Mouse (Mus musculus) MEL (cell line): ENCODE measurements around the gene Zfp36l1. TPM values are rescaled to one million over a fixed set of nuclear protein-coding genes. Genes with fewer than 3 reads are reported as not detected.

ENCODE experiments used
- DNase-seq: peaks from one replicate; pipeline ENCODE4 v3.0.0; 2011; ENCODE audit warnings: low read depth, low spot score
- H3K27ac ChIP-seq: 2 replicates; pipeline ENCODE4 v1.5.1; 2012; ENCODE audit warnings: low read depth, mild to moderate bottlenecking, control low read depth, low read length, moderate library complexity; ENCODE audit not compliant: control insufficient read depth
- H3K27me3 ChIP-seq, 2 experiments: fragments of 150-350 bp in 1 of 2; sonication (generic) in 1 of 2; 2 replicates each; pipeline ENCODE4 v1.6.1; 2012; ENCODE audit warnings: low read length in 2 of 2, mild to moderate bottlenecking in 2 of 2, improper control_type of control experiment in 1 of 2, moderate library complexity in 1 of 2; ENCODE audit not compliant: insufficient read depth in 2 of 2, control insufficient read depth in 1 of 2
- H3K36me3 ChIP-seq, 2 experiments: 2 replicates each; pipeline ENCODE4 v1.6.1; 2012 to 2014; ENCODE audit warnings: low read length in 2 of 2, improper control_type of control experiment in 1 of 2, inconsistent platforms in 1 of 2, mild to moderate bottlenecking in 1 of 2; ENCODE audit not compliant: insufficient read depth in 2 of 2, control insufficient read depth in 1 of 2
- H3K4me1 ChIP-seq, 2 experiments: fragments of 150-350 bp in 1 of 2; sonication (generic) in 1 of 2; 2 replicates each; pipeline ENCODE4 v1.6.1; 2012; ENCODE audit warnings: low read length in 2 of 2, improper control_type of control experiment in 1 of 2, mild to moderate bottlenecking in 1 of 2; ENCODE audit not compliant: insufficient read depth in 2 of 2, control insufficient read depth in 1 of 2
- H3K4me3 ChIP-seq, 2 experiments: fragments of 150-350 bp in 1 of 2; sonication (generic) in 1 of 2; 2 replicates each; pipeline ENCODE4 v1.5.1; 2012; ENCODE audit warnings: low read depth in 2 of 2, low read length in 2 of 2, mild to moderate bottlenecking in 2 of 2, moderate library complexity in 2 of 2, control low read depth in 1 of 2, improper control_type of control experiment in 1 of 2; ENCODE audit not compliant: control insufficient read depth in 1 of 2, insufficient read depth in 1 of 2
- H3K79me2 ChIP-seq: 2 replicates; pipeline ENCODE4 v1.6.1; 2012; ENCODE audit warnings: mild to moderate bottlenecking, low read length, moderate library complexity; ENCODE audit not compliant: control insufficient read depth, poor library complexity, insufficient read depth
- H3K9ac ChIP-seq: 2 replicates; pipeline ENCODE4 v1.6.1; 2012; ENCODE audit warnings: low read depth, mild to moderate bottlenecking, control low read depth, low read length, moderate library complexity; ENCODE audit not compliant: control insufficient read depth, poor library complexity, severe bottlenecking
- H3K9me3 ChIP-seq: fragments of 150-350 bp; sonication (generic); replicated peaks from 2 replicates; pipeline ENCODE4 v1.6.1; 2012; ENCODE audit warnings: mild to moderate bottlenecking, low read length, improper control_type of control experiment, moderate library complexity; ENCODE audit not compliant: insufficient read depth
- BHLHE40 ChIP-seq: IDR thresholded peaks from 2 replicates; pipeline ENCODE4 v1.6.1; 2012; ENCODE audit warnings: low read depth, mild to moderate bottlenecking, inconsistent platforms, low read length, improper control_type of control experiment, borderline replicate concordance
- CHD2 ChIP-seq: IDR thresholded peaks from 2 replicates; pipeline ENCODE4 v1.6.1; 2011; ENCODE audit warnings: low read length, improper control_type of control experiment
- CTCF ChIP-seq, 3 experiments: IDR thresholded peaks in 2 of 3; conservative IDR thresholded peaks in 1 of 3; 2 replicates each; pipeline ENCODE4 v1.5.1; 2011 to 2012; ENCODE audit warnings: low read length in 3 of 3, low read depth in 2 of 3, mild to moderate bottlenecking in 2 of 3, improper control_type of control experiment in 1 of 3, inconsistent platforms in 1 of 3, mixed read lengths in 1 of 3, moderate library complexity in 1 of 3; ENCODE audit not compliant: control insufficient read depth in 1 of 3, insufficient read depth in 1 of 3, poor library complexity in 1 of 3, severe bottlenecking in 1 of 3
- ELF1 ChIP-seq: IDR thresholded peaks from 2 replicates; pipeline ENCODE4 v1.6.1; 2014; ENCODE audit warnings: low read depth, mild to moderate bottlenecking, inconsistent platforms, low read length, improper control_type of control experiment, moderate library complexity
- ETS1 ChIP-seq: IDR thresholded peaks from 2 replicates; pipeline ENCODE4 v1.6.1; 2012; ENCODE audit warnings: low read depth, mild to moderate bottlenecking, inconsistent platforms, low read length, improper control_type of control experiment, moderate library complexity
- GABPA ChIP-seq: IDR thresholded peaks from 2 replicates; pipeline ENCODE4 v1.6.1; 2012; ENCODE audit warnings: low read depth, mild to moderate bottlenecking, inconsistent platforms, low read length, improper control_type of control experiment, moderate library complexity
- GATA1 ChIP-seq: IDR thresholded peaks from 2 replicates; pipeline ENCODE4 v1.6.1; 2011; ENCODE audit warnings: low read depth, low read length, improper control_type of control experiment
- HCFC1 ChIP-seq: IDR thresholded peaks from 2 replicates; pipeline ENCODE4 v1.6.1; 2012; ENCODE audit warnings: low read depth, mild to moderate bottlenecking, inconsistent platforms, low read length, improper control_type of control experiment, moderate library complexity
- KAT2A ChIP-seq: conservative IDR thresholded peaks from 2 replicates; pipeline ENCODE4 v1.6.1; 2012; ENCODE audit warnings: low read depth, low read length, improper control_type of control experiment, inconsistent platforms
- MAFK ChIP-seq: IDR thresholded peaks from 2 replicates; pipeline ENCODE4 v1.6.1; 2011; ENCODE audit warnings: low read depth, mild to moderate bottlenecking, low read length, improper control_type of control experiment, borderline replicate concordance
- MAZ ChIP-seq: IDR thresholded peaks from 2 replicates; pipeline ENCODE4 v1.6.1; 2012; ENCODE audit warnings: low read depth, mild to moderate bottlenecking, inconsistent platforms, low read length, improper control_type of control experiment
- MEF2A ChIP-seq: IDR thresholded peaks from 2 replicates; pipeline ENCODE4 v1.6.1; 2014; ENCODE audit warnings: low read depth, mild to moderate bottlenecking, inconsistent platforms, low read length, improper control_type of control experiment; ENCODE audit not compliant: poor library complexity, insufficient replicate concordance, severe bottlenecking; ENCODE audit errors: extremely low read depth
- POLR2A ChIP-seq, 2 experiments: IDR thresholded peaks; 2 replicates each; pipeline ENCODE4 v1.6.1; 2011 to 2012; ENCODE audit warnings: low read length in 2 of 2, mild to moderate bottlenecking in 2 of 2, control low read depth in 1 of 2, improper control_type of control experiment in 1 of 2, low read depth in 1 of 2, moderate library complexity in 1 of 2; ENCODE audit not compliant: control insufficient read depth in 1 of 2, insufficient read depth in 1 of 2, poor library complexity in 1 of 2
- POLR2AphosphoS2 ChIP-seq: IDR thresholded peaks from 2 replicates; pipeline ENCODE4 v1.6.1; 2011; ENCODE audit warnings: low read length, improper control_type of control experiment
- POLR2AphosphoS5 ChIP-seq: IDR thresholded peaks from 2 replicates; pipeline ENCODE4 v1.6.1; 2012; ENCODE audit warnings: low read depth, borderline replicate concordance, mild to moderate bottlenecking, inconsistent platforms, low read length, moderate library complexity, mixed read lengths
- RAD21 ChIP-seq: IDR thresholded peaks from 2 replicates; pipeline ENCODE4 v1.6.1; 2011; ENCODE audit warnings: mild to moderate bottlenecking, low read depth, low read length, improper control_type of control experiment
- RCOR1 ChIP-seq: IDR thresholded peaks from 2 replicates; pipeline ENCODE4 v1.6.1; 2012; ENCODE audit warnings: low read depth, mild to moderate bottlenecking, inconsistent platforms, low read length, improper control_type of control experiment
- TAL1 ChIP-seq: IDR thresholded peaks from 2 replicates; pipeline ENCODE4 v1.6.1; 2012; ENCODE audit warnings: mild to moderate bottlenecking, inconsistent platforms, low read length, moderate library complexity, mixed read lengths
- TBP ChIP-seq: IDR thresholded peaks from 2 replicates; pipeline ENCODE4 v1.8.0; 2011; ENCODE audit warnings: low read depth, low read length, improper control_type of control experiment
- TCF12 ChIP-seq: IDR thresholded peaks from 2 replicates; pipeline ENCODE4 v1.6.1; 2014; ENCODE audit warnings: low read depth, mild to moderate bottlenecking, inconsistent platforms, low read length, improper control_type of control experiment, moderate library complexity
- UBTF ChIP-seq: IDR thresholded peaks from 2 replicates; pipeline ENCODE4 v1.6.1; 2012; ENCODE audit warnings: low read depth, mild to moderate bottlenecking, inconsistent platforms, low read length, improper control_type of control experiment, moderate library complexity, borderline replicate concordance; ENCODE audit not compliant: insufficient read depth
- USF2 ChIP-seq, 2 experiments: IDR thresholded peaks; 2 replicates each; pipeline ENCODE4 v1.6.1; 2011 to 2012; ENCODE audit warnings: improper control_type of control experiment in 2 of 2, low read length in 2 of 2, borderline replicate concordance in 1 of 2, inconsistent platforms in 1 of 2, low read depth in 1 of 2, mild to moderate bottlenecking in 1 of 2; ENCODE audit not compliant: insufficient read depth in 1 of 2
- ZC3H11A ChIP-seq: IDR thresholded peaks from 2 replicates; pipeline ENCODE4 v1.6.1; 2012; ENCODE audit warnings: low read depth, mild to moderate bottlenecking, inconsistent platforms, low read length, improper control_type of control experiment
- ZMIZ1 ChIP-seq: IDR thresholded peaks from 2 replicates; pipeline ENCODE4 v1.6.1; 2012; ENCODE audit warnings: low read depth, mild to moderate bottlenecking, inconsistent platforms, low read length, improper control_type of control experiment, moderate library complexity
- ZNF384 ChIP-seq: IDR thresholded peaks from 2 replicates; pipeline ENCODE4 v1.6.1; 2012; ENCODE audit warnings: low read depth, mild to moderate bottlenecking, inconsistent platforms, low read length, improper control_type of control experiment
- polyA plus RNA-seq, 2 experiments: library from polyadenylated mRNA; stranded (reverse) in 1 of 2; unstranded in 1 of 2; fragments of >175 nt in 1 of 2; fragments of >200 nt in 1 of 2; gene quantifications; 2 replicates each; pipeline versions ENCODE4 v1.2.1 to v1.2.4; 2012; ENCODE audit warnings: low replicate concordance in 2 of 2, low read depth in 1 of 2; ENCODE audit not compliant: insufficient read length in 2 of 2, insufficient read depth in 1 of 2, missing spikeins in 1 of 2
- total RNA-seq: library from RNA; depleted of rRNA; stranded (reverse); fragments of 300-350 nt; gene quantifications from 2 replicates; pipeline ENCODE4 v1.2.3, GENCODE M21; 2012

Zfp36l1 gene
- total and polyA plus RNA-seq, 3 experiments = 1.2 to 22.5 TPM; not detected in 1

GRCm38 (mm10) chr12:80145365-80145764 is 32.6 kb upstream of the Zfp36l1 start:
- peaks cover 5 to 21% of the 10 kb centered on the region in 2 experiments; a peak in 3 of 4 replicates for H3K4me1 ChIP-seq
- H3K36me3 ChIP-seq = peaks cover 0 to 9% of the 10 kb centered on the region in 2 experiments; a peak in 2 of 4 replicates
- H3K27ac ChIP-seq = no peak overlapping the region
- no peaks in the 10 kb centered on the region for H3K27me3 ChIP-seq
- H3K9ac ChIP-seq = no peak overlapping the region
- no peak overlapping the region for H3K4me3 ChIP-seq
- DNase-seq = no peak
- H3K79me2 ChIP-seq = no peaks in the 10 kb centered on the region
- no peak for TF ChIP-seq POLR2AphosphoS2
- TF ChIP-seq ELF1 = no peak
- TF ChIP-seq, all 39 proteins: peak for 0
- H3K9me3 ChIP-seq = no peaks in the 10 kb centered on the region

GRCm38 (mm10) chr12:80144846-80145245 is 32.0 kb upstream of the Zfp36l1 start:
- H3K9me3 ChIP-seq = no peaks in the 10 kb centered on the region
- no peaks in the 10 kb centered on the region for H3K27me3 ChIP-seq
- H3K36me3 ChIP-seq = peaks cover 0 to 6% of the 10 kb centered on the region in 2 experiments; a peak in 2 of 4 replicates
- no peak overlapping the region for H3K4me3 ChIP-seq
- H3K4me1 ChIP-seq = peaks cover 5 to 18% of the 10 kb centered on the region in 2 experiments; a peak in 3 of 4 replicates
- no peak for DNase-seq
- H3K27ac ChIP-seq = no peak overlapping the region
- TF ChIP-seq USF2 (IDR thresholded peaks at IDR 0.05; ENCODE audit: borderline replicate concordance in 1 of 2, insufficient read depth in 1 of 2, low read depth in 1 of 2, low read length in 2 of 2) = no peak
- TF ChIP-seq ETS1 = no peak
- no peak for TF ChIP-seq MEF2A
- TF ChIP-seq, all 39 proteins: peak for 0
- no peaks in the 10 kb centered on the region for H3K79me2 ChIP-seq
- H3K9ac ChIP-seq = no peak overlapping the region

GRCm38 (mm10) chr12:80141470-80141869 is 28.7 kb upstream of the Zfp36l1 start:
- H3K79me2 ChIP-seq = no peaks in the 10 kb centered on the region
- peak; percentile 74 for DNase-seq
- H3K9me3 ChIP-seq = no peaks in the 10 kb centered on the region
- H3K4me3 ChIP-seq = no peak overlapping the region
- peaks cover 2 to 12% of the 10 kb centered on the region in 2 experiments; a peak in 3 of 4 replicates for H3K4me1 ChIP-seq
- peaks cover 0 to 2% of the 10 kb centered on the region in 2 experiments; a peak in 1 of 4 replicates for H3K36me3 ChIP-seq
- H3K27me3 ChIP-seq = no peaks in the 10 kb centered on the region
- H3K27ac ChIP-seq = no peak overlapping the region
- H3K9ac ChIP-seq = no peak overlapping the region
- TF ChIP-seq ZNF384 = no peak
- no peak for TF ChIP-seq ZMIZ1
- TF ChIP-seq MAFK = no peak
- TF ChIP-seq GABPA = no peak
- no peak for TF ChIP-seq KAT2A
- TF ChIP-seq GATA1 = no peak
- TF ChIP-seq TBP = no peak
- no peak for TF ChIP-seq HCFC1
- TF ChIP-seq CTCF (IDR thresholded peaks at IDR 0.05 in 2 of 3, conservative IDR thresholded peaks at IDR 0.05 in 1 of 3; ENCODE audit: control insufficient read depth in 1 of 3, insufficient read depth in 1 of 3, low read depth in 2 of 3, low read length in 3 of 3, poor library complexity in 1 of 3, severe bottlenecking in 1 of 3) = peak; percentile 86 to 94 (median 87)
- peak; percentile 71 for TF ChIP-seq RAD21
- no peak for TF ChIP-seq BHLHE40
- no peak for TF ChIP-seq MAZ
- TF ChIP-seq TAL1 = no peak
- TF ChIP-seq CHD2 = no peak
- no peak for TF ChIP-seq ELF1
- no peak for TF ChIP-seq TCF12
- no peak for TF ChIP-seq POLR2AphosphoS5
- no peak for TF ChIP-seq POLR2A (IDR thresholded peaks at IDR 0.05; ENCODE audit: control insufficient read depth in 1 of 2, insufficient read depth in 1 of 2, low read depth in 1 of 2, low read length in 2 of 2, poor library complexity in 1 of 2)
- no peak for TF ChIP-seq RCOR1
- no peak for TF ChIP-seq USF2 (IDR thresholded peaks at IDR 0.05; ENCODE audit: borderline replicate concordance in 1 of 2, insufficient read depth in 1 of 2, low read depth in 1 of 2, low read length in 2 of 2)
- peak; percentile 69 for TF ChIP-seq ZC3H11A
- TF ChIP-seq UBTF = no peak
